Mouse (Mus musculus) E14TG2a.4 (cell line): ENCODE measurements around the gene Tm7sf3.

ENCODE experiments used
- CTCF ChIP-seq: conservative IDR thresholded peaks from 2 replicates; pipeline ENCODE4 v1.5.1; 2014; ENCODE audit warnings: low read length
- NANOG ChIP-seq: IDR thresholded peaks from 2 replicates; pipeline ENCODE4 v1.6.1; 2014; ENCODE audit warnings: borderline replicate concordance, low read length, mixed read lengths
- POU5F1 ChIP-seq: IDR thresholded peaks from 2 replicates; pipeline ENCODE4 v1.6.1; 2014; ENCODE audit warnings: low read length, borderline replicate concordance

- TF ChIP-seq CTCF = no peak
- no peak for TF ChIP-seq POU5F1
- TF ChIP-seq NANOG = no peak
Measured at GRCm38 (mm10) chr6:146640068-146640965, 2.3 kb downstream of the Tm7sf3 start.
